Mouse (Mus musculus) heart, embryonic 15.5 days (tissue): ENCODE measurements around the gene Tmco4. TPM values are rescaled to one million over a fixed set of nuclear protein-coding genes. Genes with fewer than 3 reads are reported as not detected.
A peak's percentile ranks its signal among the peaks of the same experiment; 100 is the strongest.

ENCODE experiments used
- ATAC-seq: fragments of 200-750 bp; cut with Nextera tagmentation; replicated peaks from 2 replicates; pipeline ENCODE4 v1.8.0; 2017; ENCODE audit warnings: low read depth, moderate TSS enrichment; ENCODE audit not compliant: insufficient number of reproducible peaks, insufficient read depth, low FRiP score
- H3K27ac ChIP-seq: fragments of 300-500 bp; sonication (generic); 2 replicates; pipeline ENCODE4 v1.5.1; 2015; ENCODE audit warnings: mild to moderate bottlenecking, inconsistent platforms
- H3K27me3 ChIP-seq: fragments of 300-500 bp; sonication (generic); 2 replicates; pipeline ENCODE4 v1.6.1; 2015; ENCODE audit warnings: inconsistent platforms
- H3K36me3 ChIP-seq: fragments of 300-500 bp; sonication (generic); 2 replicates; pipeline ENCODE4 v1.6.1; 2015; ENCODE audit warnings: mild to moderate bottlenecking, inconsistent platforms
- H3K4me1 ChIP-seq: fragments of 300-500 bp; sonication (generic); replicated peaks from 2 replicates; pipeline ENCODE4 v1.6.1; 2015; ENCODE audit warnings: inconsistent platforms
- H3K4me2 ChIP-seq: fragments of 300-500 bp; sonication (generic); 2 replicates; pipeline ENCODE4 v1.6.1; 2015; ENCODE audit warnings: inconsistent platforms, mild to moderate bottlenecking, moderate library complexity
- H3K4me3 ChIP-seq: fragments of 300-500 bp; sonication (generic); 2 replicates; pipeline ENCODE4 v1.5.1; 2015; ENCODE audit warnings: mild to moderate bottlenecking, inconsistent platforms
- H3K9ac ChIP-seq: fragments of 300-500 bp; sonication (generic); 2 replicates; pipeline ENCODE4 v1.6.1; 2015; ENCODE audit warnings: mild to moderate bottlenecking, inconsistent platforms
- H3K9me3 ChIP-seq: fragments of 300-500 bp; sonication (generic); replicated peaks from 2 replicates; pipeline ENCODE4 v1.6.1; 2016; ENCODE audit warnings: inconsistent platforms
- WGBS: fragments of 180-500 bp; shearing (Covaris S2); methylation state at CpG from one replicate; pipeline ENCODE4 v1.1.7; 2015; ENCODE audit warnings: mixed read lengths; 5-methylcytosine and 5-hydroxymethylcytosine counted together
- polyA plus RNA-seq: library from polyadenylated mRNA; unstranded; fragments of >200 nt; fragmentation: Nextera tagmentation; extraction: Ambion mirVana; gene quantifications from 2 replicates; pipeline ENCODE4 v1.2.1, GENCODE M21; 2015

The Tmco4 gene
- polyA plus RNA-seq = 6.9 and 7.1 TPM in 2 replicates

GRCm38 (mm10) chr4:138972827-138973718 lies at the start of gene Tmco4:
TSS of gene Tmco4 (plus strand) at chr4:138972888.
- H3K27me3 ChIP-seq = no peaks in the 10 kb centered on the region
- H3K27ac ChIP-seq = peak within 1 kb of the TSS; percentile 95
- peak within 1 kb of the TSS; percentile 92 for H3K4me2 ChIP-seq
- H3K4me3 ChIP-seq = peak within 1 kb of the TSS; percentile 60
- peak within 1 kb of the TSS; percentile 86 for H3K9ac ChIP-seq
- ATAC-seq = peak; percentile 66
- H3K9me3 ChIP-seq = no peaks in the 10 kb centered on the region
- WGBS = under 1% methylated on average over 58 of the region's 60 CpGs
- H3K36me3 ChIP-seq = no peaks in the 10 kb centered on the region
- peaks cover 19% of the 10 kb centered on the region for H3K4me1 ChIP-seq

GRCm38 (mm10) chr4:138925561-138925960 lies 47.1 kb upstream of the Tmco4 start:
- no peak overlapping the region for H3K9ac ChIP-seq
- WGBS = 26% methylated on average over 2 of the region's 2 CpGs
- H3K4me1 ChIP-seq = peaks cover 5% of the 10 kb centered on the region; the same call in 1 of the 2 replicates
- no peak for ATAC-seq
- no peaks in the 10 kb centered on the region for H3K36me3 ChIP-seq
- H3K9me3 ChIP-seq = no peaks in the 10 kb centered on the region
- H3K27ac ChIP-seq = no peak overlapping the region
- peaks cover 14% of the 10 kb centered on the region for H3K27me3 ChIP-seq
- no peak overlapping the region for H3K4me3 ChIP-seq
- no peak overlapping the region for H3K4me2 ChIP-seq

GRCm38 (mm10) chr4:138933862-138934261 lies 38.8 kb upstream of the Tmco4 start:
- no peaks in the 10 kb centered on the region for H3K4me1 ChIP-seq
- H3K9me3 ChIP-seq = no peaks in the 10 kb centered on the region
- no peak overlapping the region for H3K4me2 ChIP-seq
- no peak for ATAC-seq
- WGBS = 34% methylated on average over 3 of the region's 3 CpGs
- no peaks in the 10 kb centered on the region for H3K27me3 ChIP-seq
- H3K4me3 ChIP-seq = no peak overlapping the region
- H3K27ac ChIP-seq = no peak overlapping the region
- H3K9ac ChIP-seq = no peak overlapping the region
- H3K36me3 ChIP-seq = no peaks in the 10 kb centered on the region

GRCm38 (mm10) chr4:138934456-138935145 lies 38.1 kb upstream of the Tmco4 start:
- no peaks in the 10 kb centered on the region for H3K9me3 ChIP-seq
- no peak overlapping the region for H3K9ac ChIP-seq
- ATAC-seq = no peak
- no peak overlapping the region for H3K4me2 ChIP-seq
- no peak overlapping the region for H3K27ac ChIP-seq
- no peaks in the 10 kb centered on the region for H3K27me3 ChIP-seq
- WGBS = 78% methylated on average over 11 of the region's 11 CpGs
- no peaks in the 10 kb centered on the region for H3K36me3 ChIP-seq
- H3K4me3 ChIP-seq = no peak overlapping the region
- H3K4me1 ChIP-seq = peaks cover 3% of the 10 kb centered on the region; the same call in 1 of the 2 replicates

- Histone ChIP-seq H3K27me3 (0 out of 2 replicates have a peak, but pooled peaks cover 5% of the 10 kb centered on the region), H3K27ac (no peak overlapping the region), H3K4me2 (no peak overlapping the region), H3K4me1 (peaks cover 3% of the 10 kb centered on the region; the same call in 1 of the 2 replicates), H3K36me3 (no peaks in the 10 kb centered on the region), H3K4me3 (no peak overlapping the region), H3K9me3 (no peaks in the 10 kb centered on the region), H3K9ac (no peak overlapping the region)
- ATAC-seq = no peak
- WGBS = 59% methylated on average over 10 of the region's 10 CpGs
These were observed 34.0 kb upstream of the Tmco4 start for GRCm38 (mm10) chr4:138938495-138939269.

- WGBS = 56% methylated on average over 4 of the region's 4 CpGs
- Histone ChIP-seq H3K4me3 (no peak overlapping the region), H3K9me3 (no peaks in the 10 kb centered on the region), H3K4me2 (no peak overlapping the region), H3K27me3 (0 out of 2 replicates have a peak, but pooled peaks cover 5% of the 10 kb centered on the region), H3K27ac (no peak overlapping the region), H3K4me1 (peaks cover 6% of the 10 kb centered on the region; the same call in 1 of the 2 replicates), H3K36me3 (no peaks in the 10 kb centered on the region), H3K9ac (no peak overlapping the region)
- ATAC-seq = no peak
These were observed 33.2 kb upstream of the Tmco4 start for GRCm38 (mm10) chr4:138939481-138939880.

GRCm38 (mm10) chr4:138941401-138941800 lies 31.3 kb upstream of the Tmco4 start:
- peaks cover 6% of the 10 kb centered on the region; the same call in 1 of the 2 replicates for H3K4me1 ChIP-seq
- ATAC-seq = no peak
- H3K4me2 ChIP-seq = no peak overlapping the region
- H3K36me3 ChIP-seq = no peaks in the 10 kb centered on the region
- H3K9me3 ChIP-seq = no peaks in the 10 kb centered on the region
- 0 out of 2 replicates have a peak, but pooled peaks cover 8% of the 10 kb centered on the region for H3K27me3 ChIP-seq
- H3K4me3 ChIP-seq = no peak overlapping the region
- 39% methylated on average over 7 of the region's 7 CpGs for WGBS
- no peak overlapping the region; the same call in none of the 2 replicates for H3K27ac ChIP-seq
- H3K9ac ChIP-seq = no peak overlapping the region

GRCm38 (mm10) chr4:138941966-138942365 lies 30.7 kb upstream of the Tmco4 start:
- ATAC-seq = no peak
- WGBS = 52% methylated on average over 6 of the region's 6 CpGs
- H3K9ac ChIP-seq = no peak overlapping the region
- H3K36me3 ChIP-seq = no peaks in the 10 kb centered on the region
- H3K27me3 ChIP-seq = 0 out of 2 replicates have a peak, but pooled peaks cover 8% of the 10 kb centered on the region
- H3K4me3 ChIP-seq = no peak overlapping the region
- H3K4me2 ChIP-seq = no peak overlapping the region
- no peaks in the 10 kb centered on the region for H3K9me3 ChIP-seq
- H3K4me1 ChIP-seq = peaks cover 6% of the 10 kb centered on the region; the same call in 1 of the 2 replicates
- H3K27ac ChIP-seq = no peak overlapping the region; the same call in 1 of the 2 replicates

GRCm38 (mm10) chr4:138943730-138944129 lies 29.0 kb upstream of the Tmco4 start:
- 0 out of 2 replicates have a peak, but pooled peaks cover 13% of the 10 kb centered on the region for H3K27me3 ChIP-seq
- no peak overlapping the region for H3K27ac ChIP-seq
- peak overlapping the region; percentile 42 for H3K4me2 ChIP-seq
- 22% methylated on average over 15 of the region's 15 CpGs for WGBS
- peak; percentile 53 for ATAC-seq
- no peaks in the 10 kb centered on the region for H3K9me3 ChIP-seq
- H3K36me3 ChIP-seq = no peaks in the 10 kb centered on the region
- H3K9ac ChIP-seq = no peak overlapping the region
- peaks cover 6% of the 10 kb centered on the region; the same call in 1 of the 2 replicates for H3K4me1 ChIP-seq
- H3K4me3 ChIP-seq = peak overlapping the region; percentile 39

GRCm38 (mm10) chr4:138948257-138948656 lies 24.4 kb upstream of the Tmco4 start:
- H3K9ac ChIP-seq = no peak overlapping the region
- 0 out of 2 replicates have a peak, but pooled peaks cover 4% of the 10 kb centered on the region for H3K4me1 ChIP-seq
- no peak overlapping the region for H3K4me3 ChIP-seq
- H3K27me3 ChIP-seq = 0 out of 2 replicates have a peak, but pooled peaks cover 7% of the 10 kb centered on the region
- no peak overlapping the region for H3K4me2 ChIP-seq
- WGBS = 89% methylated on average over 2 of the region's 2 CpGs
- H3K9me3 ChIP-seq = no peaks in the 10 kb centered on the region
- no peaks in the 10 kb centered on the region for H3K36me3 ChIP-seq
- ATAC-seq = no peak
- H3K27ac ChIP-seq = no peak overlapping the region
